Mouse (Mus musculus) urinary bladder, adult 2 months (tissue): ENCODE results near the gene Gm49383. TPM values are rescaled to one million over a fixed set of nuclear protein-coding genes. Genes with fewer than 3 reads are reported as not detected.

Source experiments
- DNase-seq: peaks from one replicate; pipeline ENCODE4 v3.0.0; 2022; ENCODE audit warnings: low spot score
- polyA plus RNA-seq: library from polyadenylated mRNA; depleted of rRNA; stranded (reverse); fragments of >200 nt; gene quantifications from 2 replicates; pipeline ENCODE4 v1.2.3, GENCODE M21; 2012; rRNA removed

Gene Gm49383
- polyA plus RNA-seq = 1.3 and 2.1 TPM in 2 replicates

DNA sequence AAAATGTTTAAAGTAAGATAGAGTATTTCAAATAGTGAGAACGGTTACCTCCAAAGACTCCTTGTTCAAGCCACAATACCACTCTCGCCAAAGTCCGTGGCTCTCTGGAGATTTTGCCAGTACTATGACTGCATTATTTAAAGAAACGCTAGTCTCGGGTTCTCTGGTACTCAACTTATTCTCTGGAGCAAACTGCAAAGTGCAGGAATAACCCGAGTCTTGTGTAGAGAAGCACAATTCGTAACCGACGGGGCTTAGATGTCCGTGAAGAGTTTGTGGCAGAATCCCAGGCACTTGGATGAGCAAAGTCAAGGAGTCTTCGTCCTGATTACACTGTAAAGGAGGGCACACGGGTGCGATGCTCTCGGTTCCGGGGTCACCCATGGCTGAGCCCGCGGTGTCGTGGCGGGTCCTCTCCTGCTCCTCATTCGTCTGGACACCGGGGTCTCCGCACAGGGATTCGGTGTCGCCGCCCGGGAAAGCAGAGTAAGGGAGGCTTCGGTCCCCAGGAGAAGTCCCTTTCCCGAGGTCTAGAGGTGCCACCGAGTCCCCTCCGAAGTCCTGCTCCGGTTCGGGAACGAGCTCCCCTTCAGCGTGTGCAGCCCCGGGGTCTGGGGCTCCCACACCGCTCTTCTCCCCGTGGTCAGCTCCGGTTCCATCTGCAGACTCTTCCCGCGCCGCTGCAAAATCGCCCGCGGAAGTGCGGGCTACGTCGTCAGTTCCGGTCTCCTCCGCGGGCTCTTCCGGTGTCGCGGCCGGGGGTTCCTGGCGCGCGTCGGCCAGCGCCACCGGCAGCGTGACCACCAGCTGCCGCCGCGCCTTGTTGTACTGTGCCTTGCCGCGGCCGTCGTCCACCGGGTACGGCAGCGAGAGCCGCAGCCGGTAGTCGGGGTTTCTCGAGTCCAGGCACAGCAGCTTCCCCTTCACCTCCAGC lies at the start of gene Gm49383:
Gene Gm49383 (minus strand): TSS at position 661 of the 934 bp plus-strand sequence.
- peak; percentile 62 for DNase-seq

DNA sequence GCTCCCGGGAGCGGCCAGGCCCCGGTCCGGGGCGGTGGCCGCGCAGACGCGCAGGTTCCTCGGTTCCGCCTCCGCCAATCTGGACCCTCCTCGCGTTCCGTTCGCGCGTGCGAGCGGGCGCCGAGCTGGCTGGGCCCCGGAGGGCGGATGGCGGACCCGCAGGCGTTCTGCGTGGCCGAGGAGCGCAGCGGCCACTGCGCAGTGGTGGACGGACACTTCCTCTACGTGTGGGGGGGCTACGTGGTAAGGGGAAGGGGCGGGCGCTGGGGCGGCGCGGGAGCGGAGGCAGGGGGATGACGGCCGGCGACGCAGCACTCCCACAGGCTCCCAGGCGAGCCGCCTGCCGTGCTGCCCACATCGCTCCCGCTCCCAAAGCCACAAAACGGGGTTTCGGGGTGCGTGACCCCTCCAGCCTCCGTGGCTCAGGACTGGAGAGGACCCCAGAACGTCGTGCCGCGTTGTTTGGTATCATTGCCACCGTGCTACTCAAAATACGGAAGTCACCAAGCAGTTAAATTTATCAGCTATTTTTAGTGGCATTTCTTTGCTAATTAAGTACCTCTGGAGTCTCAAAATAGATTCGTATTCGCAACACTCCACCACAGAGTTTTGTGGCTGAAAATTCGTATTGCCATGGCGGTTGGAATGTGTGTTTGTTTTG lies 45.0 kb upstream of the Gm49383 start:
- peak; percentile 61 for DNase-seq

DNA sequence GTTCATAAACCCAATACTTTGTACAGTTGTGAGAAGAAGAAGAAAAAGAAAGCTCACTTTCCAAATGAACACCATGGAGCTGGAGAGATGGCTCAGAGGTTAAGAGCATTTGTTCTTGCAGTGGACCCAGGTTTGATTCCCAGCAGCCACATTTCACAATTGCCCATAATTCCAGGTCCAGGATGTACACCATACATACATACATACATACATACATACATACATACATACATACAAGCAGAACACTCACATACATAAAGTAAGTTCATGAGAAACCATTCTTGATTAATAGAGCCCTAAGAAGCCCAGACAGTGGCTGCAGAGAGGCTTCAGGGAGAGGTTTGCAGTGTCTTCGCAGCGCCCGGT lies 44.5 kb upstream of the Gm49383 start:
- no peak for DNase-seq

DNA sequence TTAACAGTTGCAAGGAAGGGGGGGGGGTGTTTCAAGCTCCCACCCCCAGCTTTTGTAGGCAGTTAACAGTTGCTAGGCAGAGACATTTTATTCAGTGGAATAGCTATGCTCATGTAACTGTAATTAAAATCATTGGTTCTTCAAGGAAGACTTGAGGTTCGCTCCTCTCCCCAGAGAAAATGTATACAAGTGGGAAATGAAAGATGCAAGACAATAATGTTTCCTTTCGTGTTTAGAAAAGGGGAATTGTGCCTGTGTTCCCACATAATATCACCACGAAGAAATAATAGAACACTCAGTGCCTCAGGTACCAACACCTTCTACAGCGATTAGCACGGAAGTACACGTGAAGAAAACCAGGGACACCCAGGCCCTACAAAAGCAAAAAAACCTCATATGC lies 44.0 kb upstream of the Gm49383 start, which contains the start of gene Klhdc1:
Gene Klhdc1 (plus strand): TSS at position 301 of the 400 bp plus-strand sequence.
- no peak for DNase-seq

DNA sequence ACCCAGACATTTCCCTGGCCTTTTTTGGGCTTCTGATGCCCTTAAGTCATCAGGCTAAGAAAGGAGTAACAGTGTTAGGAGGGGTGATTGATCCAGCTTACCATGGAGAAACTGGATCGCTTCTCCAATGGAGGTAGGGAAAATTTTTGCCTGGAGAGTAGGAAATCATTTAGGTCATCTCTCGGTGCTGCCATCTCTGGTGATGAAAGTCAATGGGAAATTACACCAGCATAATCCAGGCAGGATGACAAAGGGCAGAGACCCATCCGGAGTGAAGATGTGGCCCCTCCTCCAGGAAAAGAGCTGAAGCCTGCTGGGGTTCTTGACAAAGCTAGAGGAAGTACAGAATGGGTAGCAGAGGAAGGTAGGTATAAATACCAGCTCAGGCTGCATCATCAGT lies 41.4 kb upstream of the Gm49383 start:
- no peak for DNase-seq

DNA sequence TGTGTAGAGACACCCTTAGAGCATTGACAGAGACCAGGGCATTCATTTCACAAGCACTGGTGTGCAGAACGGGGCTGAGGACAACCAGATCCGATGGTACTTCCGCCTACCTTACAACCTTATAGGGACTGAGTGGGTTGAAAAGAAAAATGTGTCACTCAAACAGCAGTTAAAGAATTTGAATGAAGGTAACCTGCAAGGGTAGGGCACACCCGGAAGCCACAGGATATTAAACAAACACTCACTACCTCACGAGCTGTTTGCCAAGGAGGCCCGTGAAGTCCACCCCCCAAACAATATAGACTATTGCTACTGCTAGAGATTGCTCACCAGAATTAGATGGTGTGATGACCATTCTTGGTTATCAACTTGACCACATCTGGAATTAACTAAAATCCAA lies 38.9 kb upstream of the Gm49383 start:
- DNase-seq = no peak

DNA sequence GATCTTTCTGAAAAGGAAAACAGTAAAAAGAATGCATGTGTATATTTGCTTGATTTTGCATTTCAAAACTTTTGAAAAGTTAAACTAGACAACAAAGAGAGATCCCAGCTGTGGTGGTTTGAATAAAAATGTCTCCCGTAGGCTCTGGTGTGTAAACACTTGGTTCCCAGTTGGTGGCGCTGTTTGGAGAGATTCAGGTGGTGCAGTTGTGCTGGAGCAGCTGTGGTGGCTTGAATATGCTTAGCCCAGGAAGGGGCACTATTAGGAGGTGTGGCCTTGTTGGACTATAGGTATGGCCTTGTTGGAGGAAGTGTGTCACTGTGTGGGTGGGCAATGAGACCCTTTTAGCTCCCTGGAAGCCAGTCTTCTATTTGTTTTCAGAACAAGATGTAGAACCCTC lies 32.3 kb upstream of the Gm49383 start:
- DNase-seq = no peak

DNA sequence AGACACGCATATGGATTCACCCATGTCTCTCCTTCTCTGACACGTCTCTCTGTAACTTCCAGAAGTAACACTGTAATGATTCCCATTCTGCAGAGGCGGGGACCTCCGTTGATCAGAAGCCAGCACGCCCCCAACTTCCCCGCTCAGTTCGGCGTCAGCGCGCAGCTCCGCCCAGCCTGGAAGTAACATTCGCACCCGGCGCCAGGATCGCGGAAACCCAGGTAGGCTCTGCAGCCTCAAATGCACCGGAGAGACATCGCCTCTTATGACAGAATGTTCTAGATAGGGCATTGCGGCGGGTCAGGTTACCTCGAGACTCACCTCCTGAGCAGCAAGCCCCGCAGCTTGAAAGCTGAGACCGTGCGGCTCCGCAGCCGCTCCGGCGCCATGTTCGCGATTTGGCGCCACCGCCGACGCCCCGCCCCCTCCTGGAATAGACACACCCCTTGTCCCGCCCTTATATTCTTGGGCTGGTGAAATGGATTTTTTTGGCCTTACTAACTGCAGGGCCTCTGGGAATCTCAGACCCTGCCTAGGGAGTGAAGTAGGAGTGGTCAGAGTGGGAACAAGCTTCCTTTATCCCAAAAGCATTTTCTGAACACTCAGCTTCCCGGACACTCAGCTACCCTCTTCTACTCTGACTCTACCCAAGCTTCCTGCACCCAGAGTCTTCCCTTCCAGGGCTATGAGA lies 31.0 kb upstream of the Gm49383 start, which contains the start of gene Pole2:
Gene Pole2 (minus strand): TSS at position 420 of the 691 bp plus-strand sequence.
- peak; percentile 76 for DNase-seq

DNA sequence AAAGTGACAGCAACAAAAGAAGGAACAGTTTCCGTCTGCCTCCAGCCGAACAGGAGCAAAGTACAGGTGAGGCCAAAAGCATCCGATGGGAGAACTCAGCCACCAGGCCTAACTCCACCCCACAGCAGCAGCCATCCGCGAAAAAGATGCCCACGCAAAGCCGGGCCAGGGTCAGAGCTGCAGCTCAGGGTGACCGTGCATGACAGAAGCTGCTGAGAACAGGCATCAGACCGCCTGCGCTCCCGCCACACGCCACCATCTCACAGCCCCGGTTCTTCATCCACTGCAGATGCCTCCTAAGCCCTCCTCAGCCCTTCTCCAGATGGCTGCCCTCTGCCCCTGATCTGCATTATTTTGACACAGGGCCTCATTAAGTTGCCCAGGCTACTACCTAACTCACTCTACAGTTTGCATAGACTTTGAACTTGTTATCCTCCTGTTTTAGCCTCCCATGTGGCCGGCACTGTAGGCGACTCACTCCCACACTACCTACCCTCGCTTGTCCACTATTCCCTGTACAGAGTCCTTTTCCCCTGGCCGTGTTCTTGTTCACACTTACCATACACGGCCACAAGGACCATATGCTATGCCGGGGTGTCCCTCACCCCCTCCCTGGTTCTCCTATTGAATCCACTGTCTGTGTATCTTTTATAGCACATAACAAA lies 23.8 kb upstream of the Gm49383 start:
- no peak for DNase-seq

DNA sequence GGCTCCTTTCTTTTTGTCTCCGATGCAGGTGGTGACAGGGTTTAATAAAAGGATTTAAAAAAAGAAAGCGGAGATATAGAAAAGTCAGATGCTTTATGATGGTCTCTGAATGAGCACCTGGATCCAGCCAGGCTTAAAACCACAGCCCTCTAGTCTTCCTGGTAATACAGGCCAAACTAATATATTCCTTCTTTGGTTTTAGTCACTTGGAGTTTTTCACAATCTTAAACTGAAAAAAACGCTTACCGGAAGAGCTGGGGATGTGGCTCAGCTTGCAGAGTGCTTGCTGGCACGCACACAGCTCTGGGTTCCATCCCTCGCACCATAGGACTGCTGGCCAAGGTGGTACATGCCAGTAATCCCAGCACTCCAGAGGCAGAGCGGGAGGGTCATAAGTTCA lies 19.7 kb upstream of the Gm49383 start:
- no peak for DNase-seq

DNA sequence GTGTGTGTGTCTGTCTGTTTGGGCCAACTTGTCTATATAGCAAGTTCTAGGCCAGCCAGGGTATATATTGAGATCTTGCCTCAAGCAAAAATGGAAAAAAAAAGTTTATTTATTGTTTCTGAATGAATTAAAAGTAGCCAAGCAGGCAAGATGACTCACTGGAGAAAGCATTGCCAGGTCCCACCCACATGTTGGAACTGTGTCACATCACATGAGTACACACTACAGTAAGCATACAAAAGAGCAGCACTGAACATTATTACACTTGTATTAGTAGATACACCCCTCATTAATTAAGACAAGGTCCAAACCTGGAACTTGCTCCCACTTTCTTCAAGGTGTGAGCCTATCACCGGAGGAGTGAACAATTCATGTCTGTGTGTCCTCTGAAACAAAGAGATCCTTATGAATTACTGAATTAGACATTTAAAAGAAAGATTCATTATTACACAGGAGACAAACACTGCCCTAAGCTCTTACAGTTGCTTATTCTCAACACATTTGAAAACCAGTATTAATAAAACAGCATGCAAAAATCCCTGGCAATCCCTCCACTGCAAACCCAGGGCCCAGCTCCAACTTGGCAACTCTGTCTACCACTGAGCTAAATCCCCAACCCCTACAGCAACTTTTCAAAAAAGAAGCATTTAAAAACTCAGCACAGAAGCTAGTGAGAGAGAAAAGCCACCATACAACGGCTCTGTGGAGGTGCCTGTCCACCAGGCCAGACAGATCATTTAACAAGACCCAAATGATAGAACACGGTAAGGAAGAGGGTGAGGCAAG lies 18.3 kb upstream of the Gm49383 start:
- no peak for DNase-seq

DNA sequence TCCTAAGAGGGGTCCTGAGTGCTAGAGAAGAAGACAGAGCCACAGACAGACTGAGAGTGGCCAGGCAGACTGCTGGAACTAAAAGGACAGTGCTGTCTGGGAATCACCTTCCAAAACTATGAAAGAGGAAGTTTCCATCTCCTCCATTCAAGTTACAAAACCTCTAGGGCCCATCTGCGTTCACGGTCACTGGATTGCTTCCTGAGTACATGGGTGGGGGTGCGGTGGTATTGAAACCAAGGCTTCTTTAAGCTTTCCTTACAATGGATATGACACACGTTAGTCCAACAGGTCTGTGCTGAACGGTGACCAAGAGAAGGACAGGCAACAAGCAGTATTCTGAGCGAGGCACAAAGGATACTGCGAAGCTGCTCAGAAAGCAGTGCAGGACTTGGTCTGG lies 17.5 kb upstream of the Gm49383 start:
- no peak for DNase-seq

DNA sequence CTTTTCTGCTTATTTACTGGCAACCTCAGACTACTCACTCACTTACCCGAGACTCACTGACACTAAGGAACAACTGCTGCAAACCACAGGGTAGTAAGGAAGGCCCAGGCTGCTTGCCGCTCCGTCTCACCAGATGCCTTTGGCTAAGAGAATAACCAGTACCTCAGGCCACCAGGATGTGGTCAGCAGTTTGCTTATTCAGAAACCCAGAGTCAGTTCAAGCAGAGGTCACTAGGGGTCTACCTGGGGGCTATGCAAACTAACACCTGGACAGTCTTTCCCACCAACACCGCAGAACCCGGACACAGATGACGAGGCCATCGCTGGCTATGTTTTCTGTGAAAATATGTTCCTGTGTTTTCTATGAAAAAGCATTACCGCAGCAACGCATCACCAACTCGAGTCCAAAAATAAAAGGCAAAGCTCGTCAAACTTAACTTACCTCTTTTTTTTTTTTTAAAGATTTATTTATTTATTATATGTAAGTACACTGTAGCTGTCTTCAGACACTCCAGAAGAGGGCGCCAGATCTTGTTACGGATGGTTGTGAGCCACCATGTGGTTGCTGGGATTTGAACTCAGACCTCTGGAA lies 16.4 kb upstream of the Gm49383 start:
- no peak for DNase-seq

DNA sequence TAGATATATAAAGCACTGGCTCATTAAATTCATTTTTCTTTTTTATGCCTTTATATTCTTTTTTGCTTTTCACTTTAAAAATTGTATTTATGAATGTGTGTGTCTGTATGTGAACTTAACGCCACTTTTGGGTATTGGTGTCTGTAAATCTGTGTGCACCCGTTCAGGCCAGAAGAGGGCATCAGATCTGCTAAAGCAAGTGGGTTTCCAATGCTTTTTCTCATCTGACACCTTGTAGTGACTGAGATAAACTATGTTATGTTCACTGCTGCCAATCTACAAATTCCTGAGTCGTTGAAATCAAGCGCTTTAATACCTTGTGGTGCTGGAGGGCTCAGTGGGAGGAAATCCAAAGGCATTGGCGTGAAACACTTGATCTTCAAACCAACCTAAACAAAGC lies 14.2 kb upstream of the Gm49383 start:
- no peak for DNase-seq

DNA sequence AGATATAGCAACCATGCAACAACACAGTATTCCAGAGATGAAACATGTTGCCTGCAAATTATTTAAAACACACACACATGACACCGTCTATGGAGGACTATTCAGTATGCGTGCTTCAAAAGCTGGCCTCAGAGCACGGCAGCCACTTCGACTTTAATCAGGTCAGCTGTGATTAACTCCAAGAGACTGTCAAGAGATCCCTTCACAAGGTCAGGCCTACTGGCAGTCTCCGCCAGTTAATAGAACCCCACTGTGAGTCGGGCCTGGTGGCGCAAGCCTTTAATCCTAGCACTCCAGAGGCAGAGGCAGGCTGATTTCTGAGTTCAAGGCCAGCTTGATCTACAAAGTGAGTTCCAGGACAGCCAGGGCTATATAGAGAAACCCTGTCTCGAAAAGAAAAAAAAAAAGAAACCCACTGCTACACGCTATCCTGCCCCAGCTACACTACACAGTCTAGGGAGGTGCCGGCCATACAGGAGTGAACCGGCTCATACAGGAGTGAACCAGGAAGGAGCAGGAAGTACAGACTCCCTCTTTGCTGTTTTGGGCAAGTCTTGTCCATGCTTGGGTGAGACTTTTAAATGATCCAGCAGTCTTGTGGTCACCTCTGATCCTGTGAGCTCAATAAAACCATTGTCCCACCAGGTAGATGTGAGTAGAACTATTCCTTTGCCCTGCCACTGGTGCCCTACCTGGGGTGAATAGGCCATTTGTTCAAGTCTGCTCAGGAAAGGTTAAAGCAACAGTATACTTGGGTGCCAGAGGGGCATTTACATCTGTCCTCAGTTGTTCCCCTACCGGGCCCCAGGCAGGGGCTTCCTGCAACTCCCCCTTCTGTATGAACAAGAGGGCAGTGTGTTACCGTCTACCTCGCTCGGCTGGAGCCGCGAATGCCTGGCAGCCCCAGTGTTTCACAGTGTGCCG lies 13.4 kb upstream of the Gm49383 start:
- no peak for DNase-seq

DNA sequence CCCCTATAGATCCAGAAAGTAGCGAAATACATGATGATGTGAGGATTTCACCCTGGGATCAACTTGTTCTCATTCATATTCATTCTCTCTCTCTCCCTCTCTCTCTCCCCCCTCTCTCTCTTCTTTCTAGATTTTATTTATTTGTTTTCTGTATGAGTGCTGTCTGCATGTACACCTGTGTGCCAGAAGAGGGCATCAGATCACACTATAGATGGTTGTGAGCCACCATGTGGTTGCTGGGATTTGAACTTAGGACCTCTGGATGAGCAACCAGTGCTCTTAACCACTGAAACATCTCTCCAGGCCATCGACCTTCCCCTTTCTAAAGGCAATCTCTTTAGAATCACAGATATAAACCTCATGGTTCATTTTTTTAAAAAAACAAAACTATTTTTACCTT lies 11.6 kb upstream of the Gm49383 start:
- no peak for DNase-seq

DNA sequence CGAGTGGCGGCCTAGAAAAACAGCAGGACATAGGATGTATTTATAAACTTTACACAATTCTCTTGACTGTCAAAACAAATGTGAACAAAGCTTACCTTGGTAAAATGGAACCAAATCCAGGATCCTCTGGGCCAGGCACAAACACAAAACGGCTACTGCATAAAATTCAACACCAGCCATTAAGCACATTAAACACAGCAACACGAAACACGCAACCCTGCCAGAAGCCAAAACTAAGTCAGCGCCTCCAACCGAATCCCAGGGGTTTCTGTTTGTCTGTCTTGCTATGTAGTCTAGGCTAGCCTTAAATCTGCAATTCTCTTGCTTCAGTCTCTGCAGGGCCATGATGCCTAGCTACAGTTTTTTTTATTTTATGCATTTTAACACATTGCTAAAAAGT lies 11.0 kb upstream of the Gm49383 start:
- DNase-seq = no peak

DNA sequence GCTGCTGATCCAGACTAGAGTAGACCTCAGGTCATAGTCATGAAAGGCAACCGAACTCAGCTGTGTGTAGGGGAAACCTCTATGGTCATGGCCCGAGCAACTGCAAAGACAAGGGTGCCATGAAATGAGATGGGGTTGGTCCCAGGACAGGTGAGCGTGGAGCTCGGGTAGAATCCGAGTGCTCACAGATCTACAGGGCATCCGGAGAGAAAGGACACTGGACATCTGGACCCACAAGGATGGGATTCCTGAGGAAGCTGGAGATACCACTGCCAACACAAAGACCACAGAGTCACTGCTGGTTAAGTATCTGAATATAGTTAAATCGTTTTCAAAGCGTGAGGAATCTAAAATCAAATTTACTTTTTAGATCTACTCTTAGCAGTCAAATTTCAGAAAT lies 10.5 kb upstream of the Gm49383 start:
- no peak for DNase-seq

DNA sequence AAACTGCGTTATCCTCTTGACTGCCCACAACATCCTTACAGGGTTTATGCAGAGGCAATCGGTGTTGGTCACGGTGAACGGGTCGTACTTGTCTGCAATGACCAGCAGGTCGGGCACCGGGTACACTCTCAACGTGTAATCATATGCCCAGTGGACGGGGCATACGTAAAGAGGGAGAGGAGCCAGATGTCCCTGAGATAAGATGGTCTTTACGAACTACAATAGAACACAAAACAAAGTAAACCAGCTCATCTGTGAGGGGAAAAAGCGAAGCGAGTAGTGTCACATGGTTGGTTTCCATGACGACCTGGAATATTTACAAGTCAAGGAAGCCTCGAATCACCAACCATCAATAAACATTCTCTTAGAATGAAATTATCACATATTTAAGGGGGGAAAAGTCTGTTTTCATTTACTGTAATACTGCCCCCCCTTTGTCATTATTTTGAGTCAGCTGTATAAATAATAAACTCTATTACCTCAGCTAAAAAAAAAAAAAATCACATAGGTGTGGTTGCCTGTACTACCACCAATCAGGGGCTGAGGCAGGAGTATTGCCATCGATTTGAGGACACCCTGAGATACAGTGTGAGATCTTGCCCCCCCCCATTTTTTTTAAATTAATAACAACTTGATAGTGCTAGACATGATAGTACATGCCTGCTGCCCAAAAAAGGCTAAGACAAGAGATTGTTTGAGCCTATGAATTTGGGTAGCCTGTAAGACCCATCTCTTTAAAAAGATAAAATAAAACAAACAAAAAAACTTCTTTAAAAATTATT lies 7.3 kb upstream of the Gm49383 start, which contains the start of gene Gm49384:
Gene Gm49384 (minus strand): TSS at position 216 of the 782 bp plus-strand sequence.
- DNase-seq = no peak
